Mouse (Mus musculus): ENCODE measurements around the gene Bace2. TPM values are rescaled to one million over a fixed set of nuclear protein-coding genes. Genes with fewer than 3 reads are reported as not detected.

The Bace2 gene
- total RNA-seq, 2 experiments from 2014 or later, result 12.0 to 12.2 TPM

- no peak for DNase-seq (ENCODE audit: low spot score in 2 of 2)
Measured at GRCm38 (mm10) chr16:97399991-97400390, 43.4 kb downstream of the Bace2 start.

GRCm38 (mm10) chr16:97401741-97402140 is 45.2 kb downstream of the Bace2 start:
- no peak for DNase-seq (ENCODE audit: low spot score in 2 of 2)

GRCm38 (mm10) chr16:97402213-97402785 is 45.8 kb downstream of the Bace2 start:
- no peak for DNase-seq (ENCODE audit: low spot score in 2 of 2)

- no peak for DNase-seq (ENCODE audit: low spot score in 2 of 2)
Measured at GRCm38 (mm10) chr16:97405476-97406012, 49.0 kb downstream of the Bace2 start.

- peak; percentile 21 to 46 for DNase-seq (ENCODE audit: low spot score in 2 of 2)
Measured at GRCm38 (mm10) chr16:97417896-97418542, 61.5 kb downstream of the Bace2 start.

- no peak for DNase-seq (ENCODE audit: low spot score in 2 of 2)
Measured at GRCm38 (mm10) chr16:97418749-97419453, 62.4 kb downstream of the Bace2 start.

- no peak for DNase-seq (ENCODE audit: low spot score in 2 of 2)
Measured at GRCm38 (mm10) chr16:97421671-97422070, 65.1 kb downstream of the Bace2 start.

- no peak for DNase-seq (ENCODE audit: low spot score in 2 of 2)
Measured at GRCm38 (mm10) chr16:97423627-97424026, 67.1 kb downstream of the Bace2 start.

- DNase-seq (ENCODE audit: low spot score in 2 of 2), result no peak
Measured at GRCm38 (mm10) chr16:97428026-97428425, 71.5 kb downstream of the Bace2 start.

GRCm38 (mm10) chr16:97430091-97430490 is 73.5 kb downstream of the Bace2 start:
- no peak for DNase-seq (ENCODE audit: low spot score in 2 of 2)

- peak in 1 of 2 experiments; percentile 16 for DNase-seq (ENCODE audit: low spot score in 2 of 2)
Measured at GRCm38 (mm10) chr16:97431328-97431727, 74.8 kb downstream of the Bace2 start.

GRCm38 (mm10) chr16:97434206-97434605 is 77.7 kb downstream of the Bace2 start:
- no peak for DNase-seq (ENCODE audit: low spot score in 2 of 2)

GRCm38 (mm10) chr16:97437448-97438056 is 81.0 kb downstream of the Bace2 start:
- peak in 1 of 2 experiments; percentile 17 for DNase-seq (ENCODE audit: low spot score in 2 of 2)

GRCm38 (mm10) chr16:97438191-97438590 is 81.6 kb downstream of the Bace2 start:
- no peak for DNase-seq (ENCODE audit: low spot score in 2 of 2)

- no peak for DNase-seq (ENCODE audit: low spot score in 2 of 2)
Measured at GRCm38 (mm10) chr16:97441967-97442366, 85.4 kb downstream of the Bace2 start.

GRCm38 (mm10) chr16:97443670-97444263 is 87.2 kb downstream of the Bace2 start:
- no peak for DNase-seq (ENCODE audit: low spot score in 2 of 2)

GRCm38 (mm10) chr16:97447386-97447785 is 90.8 kb downstream of the Bace2 start:
- DNase-seq (ENCODE audit: low spot score in 2 of 2), result no peak

- DNase-seq (ENCODE audit: low spot score in 2 of 2), result no peak
Measured at GRCm38 (mm10) chr16:97459831-97460230, 103.3 kb downstream of the Bace2 start.

- no peak for DNase-seq (ENCODE audit: low spot score in 2 of 2)
Measured at GRCm38 (mm10) chr16:97461271-97461670, 104.7 kb downstream of the Bace2 start.

GRCm38 (mm10) chr16:97462481-97463181 is 106.1 kb downstream of the Bace2 start, which contains the start of gene Mx1:
Gene Mx1 (minus strand): TSS chr16:97462907.
- no peak for DNase-seq (ENCODE audit: low spot score in 2 of 2)
